Mouse (Mus musculus): ENCODE data around the gene Fhad1. TPM values are rescaled to one million over a fixed set of nuclear protein-coding genes. Genes with fewer than 3 reads are reported as not detected.

Gene Fhad1
- polyA plus RNA-seq, 1 experiment, result 4.9 TPM

DNA sequence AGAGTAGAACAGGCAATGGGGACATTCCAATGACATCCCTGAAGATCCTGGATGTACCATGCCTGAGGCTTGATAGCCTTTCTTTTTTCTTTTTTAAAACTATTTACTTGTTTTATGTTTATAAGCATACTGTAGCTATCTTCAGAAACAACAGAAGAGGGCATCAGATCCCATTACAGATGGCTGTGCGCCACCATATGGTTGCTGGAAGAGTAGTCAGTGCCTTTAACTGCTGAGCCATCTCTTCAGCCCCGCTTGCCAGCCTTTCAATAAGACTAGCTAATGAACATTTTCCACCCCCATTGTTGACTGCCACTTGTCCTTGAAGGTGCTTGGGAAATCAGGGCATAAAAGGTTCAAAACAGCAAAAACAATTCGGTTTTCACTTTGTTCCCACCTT is 31.2 kb downstream of the Fhad1 start:
- H3K4me1 ChIP-seq (ENCODE audit: control insufficient read depth, insufficient read depth, low read length), result peaks cover 6% of the 10 kb centered on the region
- H3K27ac ChIP-seq (ENCODE audit: insufficient read depth, low read depth, low read length), result no peak overlapping the region
- TF ChIP-seq POLR2A (IDR thresholded peaks at IDR 0.05; ENCODE audit: borderline replicate concordance, low read depth, low read length) (no peak), CTCF (IDR thresholded peaks at IDR 0.05; ENCODE audit: low read depth, low read length) (no peak)
- no peak overlapping the region for H3K4me3 ChIP-seq (ENCODE audit: insufficient read depth, low read length)

DNA sequence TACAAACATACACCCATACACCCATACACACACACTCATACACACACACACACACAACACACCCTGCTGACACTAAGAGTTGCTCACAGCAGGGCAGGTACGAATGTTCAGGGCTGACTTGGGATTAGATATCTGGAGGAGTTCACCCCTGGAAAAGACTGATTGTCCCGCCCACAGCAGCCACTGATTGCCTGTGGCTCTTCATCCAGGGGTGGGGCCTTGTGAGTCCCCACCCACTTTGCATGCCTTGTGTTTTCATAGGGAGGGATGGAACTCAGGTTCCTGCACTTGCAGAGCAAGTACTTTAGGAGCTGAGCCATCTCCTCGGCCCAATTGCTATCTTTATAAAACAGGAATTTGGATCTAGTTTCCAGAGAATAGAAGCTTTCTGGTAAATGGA is 33.4 kb downstream of the Fhad1 start:
- TF ChIP-seq CTCF (IDR thresholded peaks at IDR 0.05; ENCODE audit: low read depth, low read length), result no peak
- TF ChIP-seq POLR2A (IDR thresholded peaks at IDR 0.05; ENCODE audit: borderline replicate concordance, low read depth, low read length), result no peak
- H3K27ac ChIP-seq (ENCODE audit: insufficient read depth, low read depth, low read length), result no peak overlapping the region
- H3K4me3 ChIP-seq (ENCODE audit: insufficient read depth, low read length), result no peak overlapping the region

DNA sequence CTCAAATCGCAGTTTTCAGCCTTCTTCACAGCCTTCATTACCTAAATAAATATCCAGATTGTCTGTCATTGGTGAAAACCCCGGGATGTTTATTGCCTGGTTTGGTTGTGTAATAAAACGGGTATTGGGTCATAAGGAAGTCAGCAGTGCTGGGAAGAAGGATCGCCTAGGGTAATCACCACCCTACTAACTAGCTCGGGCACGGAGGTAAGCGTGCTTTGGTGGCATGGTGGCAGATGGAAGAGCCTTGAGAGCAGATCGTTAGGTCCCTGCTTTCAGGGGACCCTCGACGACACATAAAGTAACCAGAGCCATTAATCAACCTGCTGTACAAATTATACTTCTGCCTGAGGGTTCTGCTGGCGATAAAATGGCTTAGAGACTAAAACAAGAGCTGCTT is 36.3 kb downstream of the Fhad1 start:
- Histone ChIP-seq H3K4me1 (ENCODE audit: control insufficient read depth, insufficient read depth, low read length) (peaks cover 16% of the 10 kb centered on the region), H3K27ac (ENCODE audit: insufficient read depth, low read depth, low read length) (no peak overlapping the region), H3K4me3 (ENCODE audit: insufficient read depth, low read length) (no peak overlapping the region)
- TF ChIP-seq CTCF (IDR thresholded peaks at IDR 0.05; ENCODE audit: low read depth, low read length) (no peak), POLR2A (IDR thresholded peaks at IDR 0.05; ENCODE audit: borderline replicate concordance, low read depth, low read length) (no peak)

More for the DNA sequence above, 33.4 kb downstream of the Fhad1 start:
- peaks cover 16% of the 10 kb centered on the region for H3K4me1 ChIP-seq (ENCODE audit: control insufficient read depth, insufficient read depth, low read length)

DNA sequence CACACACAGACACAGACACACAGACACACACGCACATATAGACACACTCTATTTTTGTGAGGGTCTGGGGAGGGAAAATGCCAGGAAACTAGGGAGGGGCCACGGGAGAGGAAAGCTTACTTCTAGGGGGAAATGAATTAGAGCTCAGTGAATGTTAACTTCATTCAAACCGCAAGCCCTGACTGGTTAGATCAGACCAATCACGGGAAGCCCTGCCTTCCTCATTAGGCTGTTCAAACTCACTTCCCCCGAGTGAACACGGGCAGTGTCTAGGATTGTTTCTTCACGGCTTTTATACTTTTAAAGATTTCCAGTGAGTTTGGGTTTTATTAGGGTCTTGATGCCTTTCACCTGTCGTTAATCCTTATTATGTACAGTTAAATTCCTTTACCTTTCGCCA is 37.5 kb downstream of the Fhad1 start:
- no peak overlapping the region for H3K4me3 ChIP-seq (ENCODE audit: insufficient read depth, low read length)
- no peak for TF ChIP-seq POLR2A (IDR thresholded peaks at IDR 0.05; ENCODE audit: borderline replicate concordance, low read depth, low read length)
- no peak for TF ChIP-seq CTCF (IDR thresholded peaks at IDR 0.05; ENCODE audit: low read depth, low read length)
- H3K27ac ChIP-seq (ENCODE audit: insufficient read depth, low read depth, low read length), result no peak overlapping the region
- H3K4me1 ChIP-seq (ENCODE audit: control insufficient read depth, insufficient read depth, low read length), result peaks cover 13% of the 10 kb centered on the region

DNA sequence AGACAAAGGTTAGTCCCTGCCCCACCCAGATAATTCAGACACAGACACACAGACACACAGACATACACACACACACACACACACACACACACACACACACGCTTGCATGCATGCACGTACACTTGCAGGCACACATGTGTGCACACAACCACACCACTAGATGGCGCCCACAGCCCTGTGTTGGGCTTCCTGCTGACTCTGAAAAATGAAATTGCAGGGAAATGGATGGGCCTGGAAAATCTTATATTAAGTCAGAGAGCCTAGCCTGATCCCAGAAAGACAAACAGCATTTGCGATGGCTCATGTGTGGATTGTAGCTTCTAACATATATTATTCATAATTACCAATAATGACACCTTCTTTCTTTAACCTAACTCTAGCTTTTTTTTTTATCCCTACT is 38.7 kb downstream of the Fhad1 start:
- Histone ChIP-seq H3K27ac (ENCODE audit: insufficient read depth, low read depth, low read length) (no peak overlapping the region), H3K4me1 (ENCODE audit: control insufficient read depth, insufficient read depth, low read length) (peaks cover 13% of the 10 kb centered on the region), H3K4me3 (ENCODE audit: insufficient read depth, low read length) (no peak overlapping the region)
- no peak for TF ChIP-seq POLR2A (IDR thresholded peaks at IDR 0.05; ENCODE audit: borderline replicate concordance, low read depth, low read length)
- TF ChIP-seq CTCF (IDR thresholded peaks at IDR 0.05; ENCODE audit: low read depth, low read length), result peak; percentile 88

DNA sequence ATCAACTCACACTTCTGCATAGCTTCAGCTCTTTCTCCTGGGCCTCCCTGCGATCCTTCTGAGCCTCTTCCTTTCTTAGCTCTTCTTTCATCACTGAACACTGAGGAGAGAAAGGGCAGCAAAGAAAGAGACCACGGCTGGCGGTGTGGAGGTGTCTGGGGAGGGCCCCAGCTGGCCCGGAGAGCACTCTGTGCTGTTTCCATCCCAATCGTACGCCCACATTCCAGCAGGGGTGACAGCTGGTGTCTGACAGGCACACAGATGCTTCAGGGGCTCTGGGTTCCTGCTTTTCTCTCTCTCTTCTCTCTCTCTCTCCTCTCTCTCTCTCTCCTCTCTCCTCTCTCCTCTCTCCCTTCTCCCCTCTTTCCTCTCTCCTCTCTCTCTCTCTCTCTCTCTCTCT is 50.3 kb downstream of the Fhad1 start:
- Histone ChIP-seq H3K4me3 (ENCODE audit: insufficient read depth, low read length) (no peak overlapping the region), H3K27ac (ENCODE audit: insufficient read depth, low read depth, low read length) (no peak overlapping the region), H3K4me1 (ENCODE audit: control insufficient read depth, insufficient read depth, low read length) (peaks cover 8% of the 10 kb centered on the region)
- TF ChIP-seq CTCF (IDR thresholded peaks at IDR 0.05; ENCODE audit: low read depth, low read length) (no peak), POLR2A (IDR thresholded peaks at IDR 0.05; ENCODE audit: borderline replicate concordance, low read depth, low read length) (no peak)

DNA sequence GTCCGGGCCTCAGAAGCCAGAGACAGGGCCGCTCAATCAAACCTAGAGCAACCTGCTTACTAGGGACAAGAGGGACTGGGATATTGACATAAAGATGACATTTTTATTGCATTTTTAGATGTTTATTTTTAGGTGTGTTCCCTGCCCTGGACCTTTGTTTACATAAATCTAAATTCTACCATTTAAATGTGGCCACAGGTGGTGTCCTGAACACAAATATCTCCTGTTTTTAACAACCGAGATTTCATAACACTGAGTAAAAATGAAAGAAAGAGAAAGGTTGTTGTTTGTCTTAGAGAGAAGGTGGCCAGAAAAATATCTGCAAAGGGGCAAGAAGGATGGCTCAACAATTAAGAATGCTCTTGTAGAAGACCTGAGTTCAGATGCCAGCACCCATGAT is 51.0 kb downstream of the Fhad1 start:
- H3K27ac ChIP-seq (ENCODE audit: insufficient read depth, low read depth, low read length), result no peak overlapping the region
- TF ChIP-seq CTCF (IDR thresholded peaks at IDR 0.05; ENCODE audit: low read depth, low read length) (no peak), POLR2A (IDR thresholded peaks at IDR 0.05; ENCODE audit: borderline replicate concordance, low read depth, low read length) (no peak)
- peaks cover 14% of the 10 kb centered on the region for H3K4me1 ChIP-seq (ENCODE audit: control insufficient read depth, insufficient read depth, low read length)
- no peak overlapping the region for H3K4me3 ChIP-seq (ENCODE audit: insufficient read depth, low read length)

DNA sequence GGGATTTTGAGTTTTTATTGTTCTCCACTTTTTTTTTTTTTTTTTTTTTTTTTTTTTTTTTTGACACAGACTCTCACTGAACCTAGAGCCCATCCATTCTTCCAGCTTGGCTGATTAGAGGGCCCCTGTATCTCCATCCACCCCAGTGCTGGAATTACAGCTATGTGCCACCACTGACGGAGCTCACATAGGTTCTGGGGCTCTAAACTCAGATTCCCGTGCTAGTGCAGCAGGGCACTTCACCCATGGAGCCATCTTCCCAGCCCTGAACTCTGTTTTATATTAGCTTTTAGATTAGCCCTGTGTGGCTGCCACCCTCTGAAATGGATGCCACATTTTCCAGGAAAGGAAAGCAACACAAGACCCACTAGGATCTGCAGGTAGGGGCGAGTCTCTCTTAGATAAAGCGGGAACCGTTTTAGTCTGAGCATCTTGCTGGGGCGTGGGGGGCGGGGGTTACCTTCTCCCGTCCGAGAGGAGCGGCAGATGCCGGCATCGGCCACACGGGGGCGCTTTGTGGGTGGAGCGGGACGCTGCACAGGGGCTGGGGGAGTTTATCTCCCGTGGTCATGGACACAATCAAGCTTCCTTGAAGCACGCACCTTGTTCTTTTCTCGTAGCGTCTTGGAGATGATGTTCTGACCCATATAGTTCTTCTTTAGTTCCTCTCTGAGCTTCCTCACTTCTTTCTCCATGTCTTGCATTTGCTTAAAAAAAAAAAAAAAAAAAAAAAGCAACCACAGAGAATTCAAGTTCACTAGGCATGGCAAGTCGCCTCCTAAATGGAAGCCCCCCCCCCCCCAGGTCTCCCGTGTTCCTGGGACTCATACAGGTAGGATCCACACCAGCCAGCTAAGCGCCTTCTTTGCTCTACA is 51.8 kb downstream of the Fhad1 start:
- Histone ChIP-seq H3K4me3 (ENCODE audit: insufficient read depth, low read length) (no peak overlapping the region), H3K4me1 (ENCODE audit: control insufficient read depth, insufficient read depth, low read length) (peaks cover 22% of the 10 kb centered on the region), H3K27ac (ENCODE audit: insufficient read depth, low read depth, low read length) (no peak overlapping the region)
- no peak for TF ChIP-seq POLR2A (IDR thresholded peaks at IDR 0.05; ENCODE audit: borderline replicate concordance, low read depth, low read length)
- TF ChIP-seq CTCF (IDR thresholded peaks at IDR 0.05; ENCODE audit: low read depth, low read length), result peak; percentile 71

DNA sequence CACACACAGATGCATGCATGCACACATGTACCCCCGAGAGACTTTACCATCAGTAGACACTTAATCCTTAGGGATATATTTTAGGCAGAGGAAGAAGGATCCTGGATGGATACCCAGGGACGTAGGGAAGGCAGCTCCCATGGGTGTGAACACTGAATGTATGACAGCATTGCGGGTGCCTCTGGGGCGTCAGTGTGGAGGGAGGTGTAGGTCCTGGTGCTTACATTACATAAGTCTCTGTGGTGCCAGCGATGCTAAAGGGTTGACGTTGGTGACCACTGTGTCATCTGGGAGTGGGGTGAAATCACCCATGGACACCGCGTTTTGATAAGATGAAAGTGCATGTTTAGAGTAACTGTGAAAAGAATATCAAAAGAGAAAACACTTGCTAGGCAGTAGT is 54.8 kb downstream of the Fhad1 start:
- TF ChIP-seq CTCF (IDR thresholded peaks at IDR 0.05; ENCODE audit: low read depth, low read length), result no peak
- TF ChIP-seq POLR2A (IDR thresholded peaks at IDR 0.05; ENCODE audit: borderline replicate concordance, low read depth, low read length), result no peak
- Histone ChIP-seq H3K27ac (ENCODE audit: insufficient read depth, low read depth, low read length) (no peak overlapping the region), H3K4me3 (ENCODE audit: insufficient read depth, low read length) (no peak overlapping the region), H3K4me1 (ENCODE audit: control insufficient read depth, insufficient read depth, low read length) (peaks cover 36% of the 10 kb centered on the region)

DNA sequence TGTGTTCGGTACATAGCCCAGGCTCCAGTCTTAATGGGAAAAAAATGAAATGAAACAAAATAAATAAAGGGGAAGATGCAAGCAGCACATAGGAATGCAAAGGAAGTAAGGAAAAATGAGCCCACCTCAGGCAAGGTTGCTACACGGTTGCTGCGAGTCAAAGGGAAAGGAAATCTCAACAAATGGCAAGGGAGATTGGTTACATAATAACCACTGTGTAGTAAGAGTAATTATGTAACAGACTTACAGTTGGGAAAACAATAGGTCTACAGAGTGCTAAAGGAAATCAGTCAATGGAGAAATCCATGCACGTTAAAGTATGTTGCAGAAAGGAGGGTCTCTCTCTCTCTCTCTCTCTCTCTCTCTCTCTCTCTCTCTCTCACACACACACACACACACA is 55.3 kb downstream of the Fhad1 start:
- no peak for TF ChIP-seq CTCF (IDR thresholded peaks at IDR 0.05; ENCODE audit: low read depth, low read length)
- Histone ChIP-seq H3K4me3 (ENCODE audit: insufficient read depth, low read length) (no peak overlapping the region), H3K27ac (ENCODE audit: insufficient read depth, low read depth, low read length) (peak overlapping the region; percentile 24; the same call in 1 of the 2 replicates), H3K4me1 (ENCODE audit: control insufficient read depth, insufficient read depth, low read length) (peaks cover 40% of the 10 kb centered on the region)

Measured in bone marrow macrophage, adult 2 months (primary cell).